Mouse (Mus musculus) forebrain, postnatal 0 days (tissue): ENCODE results near the gene Etnppl. TPM values are rescaled to one million over a fixed set of nuclear protein-coding genes. Genes with fewer than 3 reads are reported as not detected.

Experiments used
- ATAC-seq: fragments of 200-750 bp; cut with Nextera tagmentation; 2 replicates; pipeline ENCODE4 v1.8.0; 2017; ENCODE audit warnings: mild to moderate bottlenecking, moderate library complexity
- DNase-seq: peaks from one replicate; pipeline ENCODE4 v3.0.0-alpha.2; 2015
- H3K27ac ChIP-seq: fragments of 300-500 bp; sonication (generic); 2 replicates; pipeline ENCODE4 v1.5.1; 2014; ENCODE audit warnings: low read depth, mild to moderate bottlenecking, antibody characterized with exemption, low read length, moderate library complexity, mixed read lengths
- H3K27me3 ChIP-seq: fragments of 300-500 bp; sonication (generic); 2 replicates; pipeline ENCODE4 v1.6.1; 2014; ENCODE audit warnings: mild to moderate bottlenecking, low read length, mixed read lengths; ENCODE audit not compliant: insufficient read depth
- H3K36me3 ChIP-seq: fragments of 300-500 bp; sonication (generic); 2 replicates; pipeline ENCODE4 v1.6.1; 2014; ENCODE audit warnings: mild to moderate bottlenecking, moderate library complexity; ENCODE audit not compliant: insufficient read depth
- H3K4me1 ChIP-seq: fragments of 300-500 bp; sonication (generic); 2 replicates; pipeline ENCODE4 v1.6.1; 2014; ENCODE audit warnings: antibody characterized with exemption; ENCODE audit not compliant: insufficient read depth
- H3K4me2 ChIP-seq: fragments of 300-500 bp; sonication (generic); 2 replicates; pipeline ENCODE4 v1.6.1; 2014; ENCODE audit warnings: low read depth, mild to moderate bottlenecking, moderate library complexity
- H3K4me3 ChIP-seq: fragments of 300-500 bp; sonication (generic); 2 replicates; pipeline ENCODE4 v1.5.1; 2014; ENCODE audit warnings: low read depth, low read length, mixed read lengths
- H3K9ac ChIP-seq: fragments of 300-500 bp; sonication (generic); 2 replicates; pipeline ENCODE4 v1.6.1; 2014; ENCODE audit warnings: mild to moderate bottlenecking
- H3K9me3 ChIP-seq: fragments of 300-500 bp; sonication (generic); 2 replicates; pipeline ENCODE4 v1.6.1; 2016; ENCODE audit warnings: low read length
- CTCF ChIP-seq: sonication (generic); IDR thresholded peaks from 2 replicates; pipeline ENCODE4 v1.5.1; 2016; ENCODE audit warnings: antibody characterized with exemption, control low read depth, low read depth
- WGBS: fragments of 180-500 bp; shearing (Covaris S2); extraction: QIAGEN DNeasy Blood & Tissue Kit; methylation state at CpG from one replicate; pipeline ENCODE4 v1.1.7; 2014; 5-methylcytosine and 5-hydroxymethylcytosine counted together
- polyA plus RNA-seq: library from polyadenylated mRNA; unstranded; fragments of >200 nt; fragmentation: Nextera tagmentation; extraction: Ambion mirVana; gene quantifications from 2 replicates; pipeline ENCODE4 v1.2.1, GENCODE M21; 2015
- total RNA-seq: library from RNA; depleted of rRNA; stranded (reverse); fragments of >200 nt; gene quantifications from 2 replicates; pipeline ENCODE4 v1.2.3, GENCODE M21; 2014

The Etnppl gene
- total and polyA plus RNA-seq, 2 experiments from 2014 or later = 0.05 TPM; not detected in 1

DNA sequence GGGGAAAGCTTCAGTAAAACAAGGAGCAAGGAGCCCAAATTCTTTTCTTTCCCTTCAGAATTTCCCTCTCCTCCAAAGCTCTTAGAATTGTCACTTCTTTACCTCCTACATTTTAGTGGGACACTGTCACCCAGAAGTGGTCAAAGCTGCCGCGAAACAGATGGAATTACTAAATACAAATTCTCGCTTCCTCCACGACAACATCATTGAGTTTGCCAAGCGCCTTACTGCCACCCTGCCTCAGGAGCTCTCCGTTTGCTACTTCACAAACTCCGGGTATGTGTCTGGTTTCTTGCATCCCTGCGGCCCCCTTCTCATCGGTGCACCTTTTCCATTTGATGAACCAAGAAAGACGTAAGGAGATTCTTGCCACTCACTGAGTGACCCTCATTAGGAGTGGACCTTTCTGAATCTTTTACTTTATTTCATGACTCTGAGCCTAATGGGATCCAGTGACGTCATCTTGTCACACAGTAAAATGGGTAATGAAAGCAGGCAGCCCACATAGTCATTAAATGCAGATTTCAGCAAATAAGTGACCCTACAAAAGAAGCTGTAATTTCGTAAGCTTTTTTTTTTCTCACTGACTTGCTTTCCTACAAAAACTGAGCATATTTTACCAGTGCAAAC lies 3.4 kb downstream of the Etnppl start:
- no peak overlapping the region for H3K27ac ChIP-seq
- peak overlapping the region; percentile 15; the same call in 1 of the 2 replicates for H3K4me2 ChIP-seq
- H3K36me3 ChIP-seq = no peaks in the 10 kb centered on the region
- TF ChIP-seq CTCF = no peak
- 49% methylated on average over 12 of the region's 12 CpGs for WGBS
- H3K4me1 ChIP-seq = no peaks in the 10 kb centered on the region
- no peaks in the 10 kb centered on the region for H3K27me3 ChIP-seq
- no peak overlapping the region for H3K9ac ChIP-seq
- ATAC-seq (no peak), DNase-seq (peak; percentile 4)
- H3K9me3 ChIP-seq = no peaks in the 10 kb centered on the region
- H3K4me3 ChIP-seq = no peak overlapping the region

DNA sequence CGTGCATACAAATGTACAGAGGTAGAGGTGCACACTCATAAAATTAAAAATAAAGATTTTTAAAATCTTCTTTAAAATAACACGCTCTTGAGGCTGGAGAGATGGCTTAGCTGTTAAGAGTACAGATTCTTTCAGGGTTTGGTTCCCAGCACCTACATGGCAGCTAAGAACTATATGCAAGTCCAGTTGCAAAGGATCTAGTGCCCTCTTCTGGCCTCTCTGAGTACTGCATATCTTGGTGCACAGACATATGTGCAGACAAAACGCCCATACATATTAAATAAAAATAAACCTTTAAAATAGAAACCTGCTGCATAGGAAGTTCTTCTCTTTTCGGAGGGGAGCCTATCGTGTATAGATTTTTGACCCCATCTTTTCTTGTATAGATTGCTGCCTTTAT lies 11.1 kb downstream of the Etnppl start:
- Histone ChIP-seq H3K27me3 (no peaks in the 10 kb centered on the region), H3K4me2 (no peak overlapping the region), H3K4me1 (no peaks in the 10 kb centered on the region), H3K36me3 (no peaks in the 10 kb centered on the region), H3K9ac (no peak overlapping the region), H3K27ac (no peak overlapping the region), H3K9me3 (no peaks in the 10 kb centered on the region), H3K4me3 (no peak overlapping the region)
- no peak for ATAC-seq
- DNase-seq = no peak
- 91% methylated on average over 5 of the region's 5 CpGs for WGBS
- no peak for TF ChIP-seq CTCF

DNA sequence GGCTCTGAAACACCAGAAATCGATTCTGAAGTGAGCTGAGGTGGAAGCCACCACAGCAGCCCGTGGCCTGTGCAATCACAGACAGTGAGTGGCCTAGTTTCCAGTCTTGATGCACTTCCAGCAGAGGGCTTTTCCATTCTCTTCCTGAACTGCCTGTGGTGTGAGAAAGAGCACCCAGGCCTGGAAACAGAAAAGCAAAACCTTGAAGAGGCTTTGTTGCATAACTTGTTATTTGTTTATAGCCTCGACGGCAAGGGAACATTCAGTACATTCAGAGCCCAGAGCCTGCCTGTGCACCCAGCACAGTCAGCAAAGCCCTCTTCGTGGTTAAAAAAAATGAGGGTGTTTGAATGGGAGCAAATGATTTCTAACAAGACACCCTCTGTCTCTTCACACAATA lies 16.6 kb downstream of the Etnppl start:
- WGBS = 62% methylated on average over 5 of the region's 5 CpGs
- no peak overlapping the region for H3K4me3 ChIP-seq
- DNase-seq = no peak

DNA sequence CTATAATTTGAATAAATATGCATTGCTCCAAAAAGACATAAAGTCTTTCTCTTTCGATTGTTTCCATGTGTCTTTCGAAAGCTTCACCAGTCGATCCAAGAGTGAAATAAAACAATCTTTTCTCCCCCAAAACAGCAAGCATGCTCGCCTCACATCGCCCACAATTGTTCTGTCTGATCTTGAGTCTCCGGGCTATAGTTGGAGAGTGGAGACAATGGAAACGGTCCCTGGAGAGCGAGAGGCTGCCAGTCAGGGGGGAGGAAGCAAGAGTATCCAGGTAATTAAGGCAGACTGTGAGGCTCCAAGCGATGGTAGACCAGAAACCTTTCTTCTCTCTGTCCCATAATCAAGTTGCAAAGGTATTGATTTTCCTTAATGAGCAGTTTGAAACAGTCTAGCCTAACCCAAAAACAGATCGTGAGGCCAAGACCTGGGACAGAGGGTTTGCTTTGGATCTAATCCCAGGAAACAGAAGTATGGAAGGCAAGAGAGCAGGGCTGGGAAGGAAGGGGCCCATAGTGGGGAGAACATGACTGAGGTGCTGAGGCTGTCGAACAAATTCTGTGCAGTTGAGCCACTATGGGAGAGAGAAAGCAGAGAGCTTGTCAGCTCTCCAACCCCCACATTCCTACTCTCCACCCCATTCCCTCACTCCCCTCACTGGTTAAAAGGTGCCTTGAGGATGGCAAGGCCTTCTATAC lies 29.0 kb downstream of the Etnppl start:
- Histone ChIP-seq H3K9ac (no peak overlapping the region), H3K4me3 (no peak overlapping the region), H3K4me2 (no peak overlapping the region), H3K27me3 (no peaks in the 10 kb centered on the region), H3K36me3 (no peaks in the 10 kb centered on the region), H3K27ac (no peak overlapping the region), H3K4me1 (no peaks in the 10 kb centered on the region), H3K9me3 (no peaks in the 10 kb centered on the region)
- TF ChIP-seq CTCF = no peak
- DNase-seq (no peak), ATAC-seq (no peak)
- 55% methylated on average over 11 of the region's 11 CpGs for WGBS

More for the DNA sequence above, 16.6 kb downstream of the Etnppl start:
- H3K4me1 ChIP-seq = no peaks in the 10 kb centered on the region
- no peaks in the 10 kb centered on the region for H3K27me3 ChIP-seq
- no peak for TF ChIP-seq CTCF
- no peak overlapping the region for H3K27ac ChIP-seq
- H3K36me3 ChIP-seq = no peaks in the 10 kb centered on the region
- H3K9ac ChIP-seq = no peak overlapping the region
- H3K4me2 ChIP-seq = no peak overlapping the region
- no peaks in the 10 kb centered on the region for H3K9me3 ChIP-seq
- ATAC-seq = peak; percentile 23; the same call in 1 of the 2 replicates

DNA sequence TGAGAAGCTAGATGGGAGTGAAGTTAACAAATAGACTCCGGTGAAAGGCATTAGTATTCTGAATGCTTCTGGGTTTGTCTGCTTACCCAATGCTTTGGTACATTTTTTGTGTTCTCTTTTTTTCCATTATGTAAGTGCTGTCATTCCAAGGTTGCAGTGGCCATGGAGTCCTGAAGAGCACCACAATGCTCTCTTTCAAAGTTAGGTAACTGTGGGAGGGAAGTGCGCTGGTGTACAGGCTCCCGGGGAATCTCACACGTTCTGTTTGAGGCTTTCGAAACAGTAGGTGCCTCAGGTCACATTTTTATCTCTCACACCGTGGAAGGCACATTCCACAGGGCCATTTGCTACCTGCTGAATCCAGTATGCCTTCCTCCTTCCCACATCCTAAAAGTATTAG lies 32.3 kb downstream of the Etnppl start:
- TF ChIP-seq CTCF = no peak
- Histone ChIP-seq H3K9ac (no peak overlapping the region), H3K4me3 (no peak overlapping the region), H3K4me1 (no peaks in the 10 kb centered on the region), H3K27me3 (no peaks in the 10 kb centered on the region), H3K9me3 (no peaks in the 10 kb centered on the region), H3K4me2 (no peak overlapping the region), H3K36me3 (no peaks in the 10 kb centered on the region), H3K27ac (no peak overlapping the region)
- ATAC-seq (no peak), DNase-seq (no peak)
- 48% methylated on average over 6 of the region's 6 CpGs for WGBS

DNA sequence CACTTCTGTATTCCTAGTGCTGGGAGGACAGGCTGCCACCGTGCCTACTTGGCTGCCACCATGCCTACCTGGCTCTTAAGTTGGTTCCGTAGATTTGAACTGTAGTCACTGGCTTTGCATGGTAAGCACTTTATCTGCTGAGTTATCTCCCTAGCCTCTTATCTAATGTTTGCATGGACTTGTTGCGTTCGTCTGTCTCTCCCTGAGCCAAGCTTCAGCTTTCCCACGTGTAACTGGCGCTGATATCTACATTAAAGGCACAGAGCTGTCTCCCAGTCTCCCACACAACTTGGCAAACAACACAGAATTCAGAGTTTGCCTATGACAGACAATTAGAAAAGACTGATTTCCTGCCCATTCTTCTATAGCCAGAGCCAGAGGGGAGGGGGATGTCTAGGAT lies 43.4 kb downstream of the Etnppl start:
- Histone ChIP-seq H3K36me3 (no peaks in the 10 kb centered on the region), H3K4me3 (no peak overlapping the region), H3K27me3 (no peaks in the 10 kb centered on the region), H3K27ac (no peak overlapping the region), H3K9me3 (no peaks in the 10 kb centered on the region), H3K9ac (no peak overlapping the region), H3K4me2 (no peak overlapping the region), H3K4me1 (no peaks in the 10 kb centered on the region)
- peak; percentile 4 for DNase-seq
- ATAC-seq = no peak
- WGBS = 77% methylated on average over 6 of the region's 6 CpGs
- TF ChIP-seq CTCF = no peak

DNA sequence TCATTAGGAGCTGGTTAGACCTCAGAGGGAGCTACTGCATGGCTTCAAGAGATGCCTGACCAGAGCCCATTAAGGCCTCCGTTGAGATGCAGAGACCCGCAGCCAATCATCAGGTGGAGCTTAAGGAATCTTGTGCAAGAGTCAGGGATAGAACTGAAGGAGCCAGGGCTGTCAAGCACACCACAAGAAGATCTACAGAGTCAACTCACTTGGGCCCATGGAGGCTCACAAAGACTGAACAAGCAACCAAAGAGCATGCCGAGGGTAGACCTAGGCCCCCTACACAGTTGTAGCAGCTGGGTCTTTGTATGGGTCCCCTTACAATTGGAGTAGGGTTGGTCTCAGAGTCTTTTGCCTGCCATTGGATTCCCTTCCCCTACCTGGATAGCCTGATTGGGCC lies 45.2 kb downstream of the Etnppl start:
- no peaks in the 10 kb centered on the region for H3K36me3 ChIP-seq
- no peak for TF ChIP-seq CTCF
- H3K4me1 ChIP-seq = no peaks in the 10 kb centered on the region
- no peaks in the 10 kb centered on the region for H3K9me3 ChIP-seq
- no peak for ATAC-seq
- 93% methylated on average over 3 of the region's 3 CpGs for WGBS
- no peaks in the 10 kb centered on the region for H3K27me3 ChIP-seq
- H3K4me2 ChIP-seq = no peak overlapping the region
- no peak overlapping the region for H3K27ac ChIP-seq
- no peak overlapping the region for H3K9ac ChIP-seq
- H3K4me3 ChIP-seq = no peak overlapping the region
- DNase-seq = no peak
